In the genomic region with DNA sequence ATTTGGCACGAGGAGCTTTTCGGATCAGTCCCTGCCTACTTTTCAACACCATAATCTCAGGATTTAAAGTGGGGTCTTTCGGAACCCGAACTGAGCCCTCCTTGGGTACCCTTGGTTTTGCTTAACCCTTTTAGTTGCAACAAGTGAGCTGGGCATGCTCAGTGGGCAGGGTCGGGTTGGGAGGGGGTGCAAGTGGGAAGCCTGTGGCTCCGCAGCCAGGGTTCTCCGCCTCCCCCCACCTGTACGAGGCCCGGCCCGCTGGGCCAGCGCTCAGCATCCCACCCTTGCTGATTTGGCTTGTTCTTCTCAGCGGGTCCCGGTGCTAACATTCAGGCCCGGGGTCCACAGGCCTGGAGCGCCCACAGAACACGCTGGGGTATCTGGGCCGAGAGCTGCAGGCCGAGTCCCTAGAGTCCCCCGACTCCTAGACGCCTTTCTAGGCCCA, we compare ENCODE assay signal across 8 mouse cellular contexts. TPM values are rescaled to one million over a fixed set of nuclear protein-coding genes. Genes with fewer than 3 reads are reported as not detected.
DNase-seq lines count a peak whose midpoint lies in the region; ATAC-seq and TF ChIP-seq lines count a peak whose summit lies in the region.

A gene (plus strand): TSS at position 161 of the 445 bp plus-strand sequence.

- no peak for TF ChIP-seq CTCF in heart, adult 2 months (IDR thresholded peaks at IDR 0.05)
- TF ChIP-seq CTCF in heart, postnatal 0 days (IDR thresholded peaks at IDR 0.05; ENCODE audit: low read depth) = no peak

- H3K4me2 ChIP-seq in heart, postnatal 0 days (ENCODE audit: low read depth, low read length) = peak within 1 kb of the TSS; percentile 84

- H3K4me3 ChIP-seq in heart, adult 2 months = peak within 1 kb of the TSS; percentile 62
- H3K4me3 ChIP-seq in heart, postnatal 0 days (ENCODE audit: low read depth, low read length) = peak within 1 kb of the TSS; percentile 82

- TF ChIP-seq POLR2A in heart, adult 2 months (IDR thresholded peaks at IDR 0.05; ENCODE audit: insufficient read depth, low read depth, low read length) = no peak

- H3K27me3 ChIP-seq in heart, adult 2 months (ENCODE audit: control insufficient read depth, insufficient read depth, low read length) = no peaks in the 10 kb centered on the region
- no peaks in the 10 kb centered on the region for H3K27me3 ChIP-seq in heart, postnatal 0 days (ENCODE audit: control insufficient read depth, insufficient read depth, low read length)

- intact Hi-C loops in heart, adult 2 months (cut with DNase I) = loop anchor here (10.0 kb wide), 1 partner anchor 123 kb away; no protein-coding TSS in a partner anchor
- intact Hi-C loops in left cerebral cortex, postnatal 14 days (cut with DNase I) = loop anchor here (2.0 to 10.0 kb wide), 2 partner anchors 55 to 113 kb away; a partner anchor contains a TSS

- no peaks in the 10 kb centered on the region for H3K36me3 ChIP-seq in heart, adult 2 months (ENCODE audit: control insufficient read depth, insufficient read depth, low read length)
- H3K36me3 ChIP-seq in heart, postnatal 0 days (replicated peaks; ENCODE audit: control insufficient read depth, insufficient read depth, low read length) = no peaks in the 10 kb centered on the region

- 0 out of 2 replicates have a peak, but pooled peaks have one; percentile 6 for ATAC-seq in erythroblast, adult 5-6 weeks (replicated peaks; ENCODE audit: low FRiP score, poor library complexity, severe bottlenecking)
- peak; percentile 17; the same call in 1 of the 2 replicates for ATAC-seq in heart, postnatal 0 days (ENCODE audit: insufficient read depth, low read depth)
- ATAC-seq in monocyte, adult 5-6 weeks (replicated peaks; ENCODE audit: insufficient number of reproducible peaks, low FRiP score, low TSS enrichment, poor library complexity, severe bottlenecking) = no peak

- peak within 1 kb of the TSS; percentile 91 for H3K9ac ChIP-seq in heart, adult 2 months (ENCODE audit: low read depth, low read length)
- peak within 1 kb of the TSS; percentile 87 for H3K9ac ChIP-seq in heart, postnatal 0 days (replicated peaks; ENCODE audit: low read depth, low read length)

- H3K27ac ChIP-seq in heart, adult 2 months = peak within 1 kb of the TSS; percentile 86
- H3K27ac ChIP-seq in heart, postnatal 0 days (ENCODE audit: low read depth) = peak within 1 kb of the TSS; percentile 83

- H3K4me1 ChIP-seq in heart, adult 2 months (ENCODE audit: control insufficient read depth, insufficient read depth, low read length) = no peaks in the 10 kb centered on the region
- peaks cover 9% of the 10 kb centered on the region; the same call in 1 of the 2 replicates for H3K4me1 ChIP-seq in heart, postnatal 0 days (ENCODE audit: control insufficient read depth, insufficient read depth)

- no peaks in the 10 kb centered on the region for H3K9me3 ChIP-seq in heart, postnatal 0 days (replicated peaks; ENCODE audit: control insufficient read depth, low read length)

- no peak for DNase-seq in heart, adult 2 months
- DNase-seq in heart, adult 9 months (ENCODE audit: low spot score in 2 of 2) = no peak
- peak; percentile 42 for DNase-seq in ES-CJ7 (ENCODE audit: low read depth, low spot score)
- DNase-seq in heart, postnatal 0 days (ENCODE audit: low spot score) = no peak
- DNase-seq in left cerebral cortex, postnatal 14 days (ENCODE audit: low spot score in 2 of 2) = peak; percentile 17 to 22
- no peak for DNase-seq in natural killer cell, adult 2 months (ENCODE audit: low spot score in 2 of 2)

- no peaks in the 10 kb centered on the region for H3K79me2 ChIP-seq in heart, adult 2 months (replicated peaks; ENCODE audit: control insufficient read depth, insufficient read depth, low read length)

- no peak for TF ChIP-seq EP300 in heart, adult 2 months (IDR thresholded peaks at IDR 0.05; ENCODE audit: insufficient read depth, low read depth, low read length)
- TF ChIP-seq EP300 in heart, postnatal 0 days (IDR thresholded peaks at IDR 0.05; ENCODE audit: low read depth) = no peak

- 9% methylated on average over 20 of the region's 20 CpGs for WGBS in heart, adult 2 months
- 5% methylated on average over 20 of the region's 20 CpGs for WGBS in heart, postnatal 0 days

RNA-seq across cellular contexts. Expression of the gene that starts here (rescaled TPM):
- total RNA-seq in heart, adult 2 months (2021) = 10 to 100 TPM; 13.1 to 16.0 TPM
- 8.7 and 10.1 TPM in 2 replicates for polyA plus RNA-seq in heart, adult 2 months (2012; rRNA removed)
- 9.4 and 11.3 TPM in 2 replicates for total RNA-seq in erythroblast, adult 5-6 weeks (2015; ENCODE audit: low replicate concordance)
- total RNA-seq in erythroblast, adult 5-6 weeks (2017; ENCODE audit: low replicate concordance) = 7.7 and 11.4 TPM in 2 replicates
- 9.0 and 17.3 TPM in 2 replicates for total RNA-seq in heart, postnatal 0 days (2014; rRNA removed; ENCODE audit: low replicate concordance)
- 8.4 and 10.6 TPM in 2 replicates for polyA plus RNA-seq in heart, postnatal 0 days (2015; fragmentation: Nextera tagmentation; extraction: Ambion mirVana)
- total RNA-seq in left cerebral cortex, postnatal 14 days (2021) = 100 to 1,000 TPM; 106 to 114 TPM
- total RNA-seq in monocyte, adult 5-6 weeks (2017) = 37.2 to 56.8 TPM (median 40.1 TPM) in 3 replicates

Comparison
In these comparisons a context has a peak if more than half of its experiments do, and no peak if none do; other contexts are left out.
1. DNase-seq: peak in ES-CJ7 (single experiment) and left cerebral cortex, postnatal 14 days (2 of 2); none in heart, adult 2 months (0 of 2), heart, adult 9 months (0 of 2), heart, postnatal 0 days (single experiment) and natural killer cell, adult 2 months (0 of 2).